Mouse (Mus musculus): ENCODE measurements around the gene Chmp3. TPM values are rescaled to one million over a fixed set of nuclear protein-coding genes. Genes with fewer than 3 reads are reported as not detected.

Gene Chmp3
- 56.0 and 59.9 TPM in 2 replicates for total RNA-seq (2014; rRNA removed)
- polyA plus RNA-seq (2015; fragmentation: Nextera tagmentation; extraction: Ambion mirVana), result 52.4 and 56.1 TPM in 2 replicates

DNA sequence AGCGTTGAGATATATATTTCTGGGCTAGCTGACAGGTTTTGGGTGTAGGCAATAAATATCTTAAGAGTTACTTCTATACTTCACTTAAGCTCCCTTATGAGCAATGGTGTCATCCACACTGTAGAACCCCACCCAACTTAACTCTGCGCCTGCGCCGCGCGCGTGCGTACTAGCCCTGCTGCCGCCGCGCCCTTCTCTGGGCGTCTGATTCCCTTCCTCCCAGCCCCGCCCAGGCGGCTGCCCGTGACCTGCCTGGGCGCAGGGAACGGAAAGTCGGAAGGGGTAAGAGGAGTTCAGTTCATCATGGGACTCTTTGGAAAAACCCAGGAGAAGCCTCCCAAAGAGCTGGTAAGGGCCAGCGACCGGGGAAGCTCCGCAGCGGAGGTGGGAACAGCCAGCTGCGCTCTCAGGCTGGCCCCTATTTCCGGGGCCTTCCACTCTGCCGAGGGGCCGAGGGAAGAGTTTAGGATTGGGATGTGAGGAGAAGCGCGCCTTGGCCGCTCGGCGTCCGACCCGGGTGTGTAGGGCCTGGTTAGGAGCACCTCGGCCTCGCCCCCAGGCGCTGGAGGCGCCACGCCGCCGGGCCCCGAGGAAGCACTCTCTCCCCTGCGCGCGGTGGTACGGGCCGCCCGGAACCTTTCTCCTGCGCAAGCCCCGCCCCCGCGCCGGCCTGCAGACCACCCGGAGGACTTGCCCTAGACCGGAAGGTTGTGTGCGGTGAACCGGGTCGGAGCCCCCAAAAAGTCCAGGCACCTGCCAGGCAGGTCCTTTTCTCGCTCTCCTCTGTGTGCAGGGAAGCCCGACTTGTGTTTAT is at the start of gene Chmp3:
Gene Chmp3 (plus strand): TSS at position 112 of the 814 bp plus-strand sequence.
- under 1% methylated on average over 55 of the region's 59 CpGs for WGBS

DNA sequence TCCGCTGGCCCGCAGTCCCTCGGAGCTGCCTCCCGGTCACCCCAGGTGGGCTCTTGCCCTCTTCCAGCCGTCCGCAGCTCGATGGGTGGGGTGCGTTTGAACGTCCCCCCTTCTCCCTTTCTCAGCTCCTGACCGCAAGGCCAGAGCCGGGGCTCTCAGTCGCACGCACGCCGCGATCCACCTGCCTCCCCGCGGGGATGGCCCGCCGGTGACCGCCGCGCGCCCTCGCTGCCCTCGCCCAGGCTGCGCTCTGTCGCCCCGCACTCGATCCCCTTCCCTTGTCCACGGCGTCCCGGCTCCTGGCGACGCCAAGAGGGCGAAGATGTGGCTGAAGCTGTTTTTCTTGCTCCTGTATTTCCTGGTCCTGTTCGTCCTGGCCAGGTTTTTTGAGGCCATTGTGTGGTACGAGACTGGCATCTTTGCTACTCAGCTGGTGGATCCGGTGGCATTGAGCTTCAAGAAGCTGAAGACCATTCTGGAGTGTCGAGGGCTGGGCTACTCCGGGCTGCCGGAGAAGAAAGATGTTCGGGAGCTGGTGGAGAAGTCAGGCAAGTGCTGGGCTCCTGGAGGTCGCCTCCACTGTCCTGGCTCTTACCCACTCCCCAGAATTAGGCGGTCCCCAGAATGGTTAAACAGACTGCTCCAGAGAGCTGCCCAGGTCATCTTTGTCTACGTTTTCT is 49.1 kb upstream of the Chmp3 start:
- H3K4me1 ChIP-seq (ENCODE audit: insufficient read depth, low read length), result peaks cover 6% of the 10 kb centered on the region; the same call in 1 of the 2 replicates
- H3K9me3 ChIP-seq (ENCODE audit: low read length), result no peaks in the 10 kb centered on the region
- H3K4me3 ChIP-seq (ENCODE audit: low read depth, low read length), result peak overlapping the region; percentile 95
- ATAC-seq (ENCODE audit: low FRiP score) (peak; percentile 38), DNase-seq (ENCODE audit: low spot score) (peak; percentile 24)
- WGBS, result under 1% methylated on average over 37 of the region's 46 CpGs
- TF ChIP-seq CTCF (IDR thresholded peaks at IDR 0.05), result peak; percentile 12; the same call in 1 of the 2 replicates
- H3K9ac ChIP-seq (replicated peaks; ENCODE audit: low read length, poor library complexity, severe bottlenecking), result peak overlapping the region; percentile 98
- peak overlapping the region; percentile 98 for H3K27ac ChIP-seq (ENCODE audit: low read depth, low read length)
- H3K27me3 ChIP-seq (ENCODE audit: insufficient read depth, low read length), result no peaks in the 10 kb centered on the region
- peak overlapping the region; percentile 73 for H3K4me2 ChIP-seq (ENCODE audit: low read depth, low read length, poor library complexity, severe bottlenecking)
- H3K36me3 ChIP-seq (ENCODE audit: insufficient read depth, low read length), result no peaks in the 10 kb centered on the region

More for the DNA sequence above, at the start of gene Chmp3:
- Histone ChIP-seq H3K4me3 (ENCODE audit: low read depth, low read length) (peak within 1 kb of the TSS; percentile 82), H3K36me3 (ENCODE audit: insufficient read depth, low read length) (no peaks in the 10 kb centered on the region), H3K9me3 (ENCODE audit: low read length) (no peaks in the 10 kb centered on the region), H3K27ac (ENCODE audit: low read depth, low read length) (peak within 1 kb of the TSS; percentile 99), H3K9ac (replicated peaks; ENCODE audit: low read length, poor library complexity, severe bottlenecking) (peak within 1 kb of the TSS; percentile 95), H3K4me2 (ENCODE audit: low read depth, low read length, poor library complexity, severe bottlenecking) (peak within 1 kb of the TSS; percentile 47), H3K27me3 (ENCODE audit: insufficient read depth, low read length) (no peaks in the 10 kb centered on the region), H3K4me1 (ENCODE audit: insufficient read depth, low read length) (no peaks in the 10 kb centered on the region)
- peak; percentile 99 for ATAC-seq (ENCODE audit: low FRiP score)
- peak; percentile 93 for DNase-seq (ENCODE audit: low spot score)
- TF ChIP-seq CTCF (IDR thresholded peaks at IDR 0.05), result no peak

DNA sequence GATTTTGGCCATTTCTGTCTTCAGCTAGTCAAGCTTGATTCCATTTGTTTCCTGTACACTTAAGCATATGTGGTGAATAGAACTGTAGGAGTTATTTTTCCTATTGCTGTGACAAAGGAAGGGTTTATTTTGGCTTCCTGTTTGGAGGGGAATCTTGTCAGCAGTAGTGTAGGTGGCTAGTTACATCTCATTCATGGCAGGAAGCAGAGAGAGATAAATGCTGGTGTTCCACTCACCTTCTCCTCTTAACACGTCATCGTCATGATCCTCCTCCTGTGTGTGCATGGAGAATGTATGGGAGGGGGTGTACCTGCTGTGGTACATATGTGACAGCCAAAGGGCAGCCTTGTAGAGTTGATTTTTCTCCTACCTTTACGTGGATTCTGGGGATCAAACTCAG is 43.0 kb upstream of the Chmp3 start:
- Histone ChIP-seq H3K9ac (replicated peaks; ENCODE audit: low read length, poor library complexity, severe bottlenecking) (no peak overlapping the region), H3K4me1 (ENCODE audit: insufficient read depth, low read length) (peaks cover 6% of the 10 kb centered on the region; the same call in 1 of the 2 replicates), H3K4me2 (ENCODE audit: low read depth, low read length, poor library complexity, severe bottlenecking) (no peak overlapping the region), H3K4me3 (ENCODE audit: low read depth, low read length) (no peak overlapping the region), H3K36me3 (ENCODE audit: insufficient read depth, low read length) (peaks cover 17% of the 10 kb centered on the region; the same call in 1 of the 2 replicates), H3K27me3 (ENCODE audit: insufficient read depth, low read length) (no peaks in the 10 kb centered on the region), H3K9me3 (ENCODE audit: low read length) (no peaks in the 10 kb centered on the region), H3K27ac (ENCODE audit: low read depth, low read length) (no peak overlapping the region)
- WGBS, result 80% methylated on average over 3 of the region's 3 CpGs
- no peak for ATAC-seq (ENCODE audit: low FRiP score)
- no peak for TF ChIP-seq CTCF (IDR thresholded peaks at IDR 0.05)
- no peak for DNase-seq (ENCODE audit: low spot score)

DNA sequence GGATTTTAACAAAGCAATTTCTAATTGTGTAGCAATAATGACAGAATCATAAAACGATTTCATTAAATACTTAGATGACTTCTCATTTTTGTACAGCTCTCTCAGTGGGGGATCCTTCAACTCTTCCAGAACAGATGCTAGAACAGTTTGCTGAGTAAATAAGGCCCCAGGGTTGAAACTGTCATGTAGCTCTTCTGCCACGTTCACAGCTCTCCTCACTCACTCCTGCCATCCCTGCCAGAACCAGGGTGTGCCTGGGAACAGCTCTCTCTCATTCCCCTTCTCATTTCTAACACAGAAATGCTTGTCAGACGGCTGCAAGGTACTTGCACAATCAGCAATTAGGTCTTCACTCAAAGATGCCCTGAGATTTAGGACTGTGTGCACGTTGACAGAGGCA is 40.6 kb upstream of the Chmp3 start:
- Histone ChIP-seq H3K36me3 (ENCODE audit: insufficient read depth, low read length) (peaks cover 19% of the 10 kb centered on the region; the same call in 1 of the 2 replicates), H3K4me1 (ENCODE audit: insufficient read depth, low read length) (no peaks in the 10 kb centered on the region), H3K27ac (ENCODE audit: low read depth, low read length) (no peak overlapping the region), H3K9me3 (ENCODE audit: low read length) (no peaks in the 10 kb centered on the region), H3K4me2 (ENCODE audit: low read depth, low read length, poor library complexity, severe bottlenecking) (no peak overlapping the region), H3K9ac (replicated peaks; ENCODE audit: low read length, poor library complexity, severe bottlenecking) (no peak overlapping the region), H3K4me3 (ENCODE audit: low read depth, low read length) (no peak overlapping the region), H3K27me3 (ENCODE audit: insufficient read depth, low read length) (no peaks in the 10 kb centered on the region)
- DNase-seq (ENCODE audit: low spot score) (peak; percentile 24), ATAC-seq (ENCODE audit: low FRiP score) (no peak)
- no peak for TF ChIP-seq CTCF (IDR thresholded peaks at IDR 0.05)
- WGBS, result 66% methylated on average over 4 of the region's 4 CpGs

DNA sequence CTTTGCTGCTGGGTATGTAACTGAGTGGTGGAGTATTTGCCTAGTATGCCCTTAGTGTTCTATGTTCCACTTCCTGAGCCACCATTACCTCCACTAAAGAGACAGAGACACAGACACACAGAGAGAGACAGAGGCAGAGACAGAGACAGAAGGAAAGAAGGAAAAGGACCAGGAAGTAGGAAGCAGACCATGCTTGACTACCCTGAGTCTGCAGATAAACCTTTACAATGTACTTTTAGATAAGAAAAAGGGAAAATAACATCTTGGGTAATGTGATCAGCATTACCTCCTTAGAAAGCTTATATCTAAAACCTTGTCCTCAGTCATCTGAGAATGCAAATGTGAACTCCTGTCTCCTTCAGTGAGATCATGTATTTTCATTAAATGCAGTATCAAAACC is 39.9 kb upstream of the Chmp3 start:
- Histone ChIP-seq H3K4me3 (ENCODE audit: low read depth, low read length) (no peak overlapping the region), H3K27ac (ENCODE audit: low read depth, low read length) (no peak overlapping the region), H3K4me1 (ENCODE audit: insufficient read depth, low read length) (no peaks in the 10 kb centered on the region), H3K4me2 (ENCODE audit: low read depth, low read length, poor library complexity, severe bottlenecking) (no peak overlapping the region), H3K9ac (replicated peaks; ENCODE audit: low read length, poor library complexity, severe bottlenecking) (no peak overlapping the region), H3K36me3 (ENCODE audit: insufficient read depth, low read length) (peaks cover 20% of the 10 kb centered on the region; the same call in 1 of the 2 replicates), H3K27me3 (ENCODE audit: insufficient read depth, low read length) (no peaks in the 10 kb centered on the region), H3K9me3 (ENCODE audit: low read length) (no peaks in the 10 kb centered on the region)
- no peak for ATAC-seq (ENCODE audit: low FRiP score)
- TF ChIP-seq CTCF (IDR thresholded peaks at IDR 0.05), result no peak
- no peak for DNase-seq (ENCODE audit: low spot score)

DNA sequence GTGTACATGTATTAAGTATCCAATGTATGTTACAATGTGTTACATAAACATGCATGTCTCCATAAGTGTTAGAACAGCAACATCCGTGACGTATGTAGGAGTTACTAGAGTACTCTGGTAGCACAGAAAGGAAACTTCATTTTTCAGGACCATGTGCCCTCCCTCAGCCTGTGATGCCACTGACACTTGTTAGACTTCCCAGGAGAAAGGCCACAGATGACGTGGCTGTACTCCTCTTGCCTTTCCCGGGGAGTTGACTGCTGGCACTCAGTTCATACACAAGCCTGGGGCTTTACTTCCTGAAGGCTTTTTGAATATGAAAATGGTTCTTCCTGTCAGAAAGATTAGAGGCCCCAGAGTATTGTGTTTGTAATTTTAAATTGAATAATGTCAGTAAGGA is 39.5 kb upstream of the Chmp3 start:
- Histone ChIP-seq H3K27me3 (ENCODE audit: insufficient read depth, low read length) (no peaks in the 10 kb centered on the region), H3K4me1 (ENCODE audit: insufficient read depth, low read length) (no peaks in the 10 kb centered on the region), H3K36me3 (ENCODE audit: insufficient read depth, low read length) (peaks cover 22% of the 10 kb centered on the region; the same call in 1 of the 2 replicates), H3K4me3 (ENCODE audit: low read depth, low read length) (no peak overlapping the region), H3K27ac (ENCODE audit: low read depth, low read length) (no peak overlapping the region), H3K9ac (replicated peaks; ENCODE audit: low read length, poor library complexity, severe bottlenecking) (no peak overlapping the region), H3K9me3 (ENCODE audit: low read length) (no peaks in the 10 kb centered on the region), H3K4me2 (ENCODE audit: low read depth, low read length, poor library complexity, severe bottlenecking) (no peak overlapping the region)
- ATAC-seq (ENCODE audit: low FRiP score) (no peak), DNase-seq (ENCODE audit: low spot score) (no peak)
- TF ChIP-seq CTCF (IDR thresholded peaks at IDR 0.05), result no peak
- 77% methylated on average over 4 of the region's 4 CpGs for WGBS

Measured in midbrain, postnatal 0 days (tissue).